Mouse (Mus musculus) right cerebral cortex, postnatal 25 days (tissue): ENCODE data around the gene Ccdc159.

ENCODE experiments used
- DNase-seq: peaks from one replicate; pipeline ENCODE4 v3.0.0; 2022

The Ccdc159 gene

GRCm38 (mm10) chr9:21935466-21936131, 8.3 kb downstream of the Ccdc159 start:
- no peak for DNase-seq

GRCm38 (mm10) chr9:21936692-21937570, 9.7 kb downstream of the Ccdc159 start, which contains the start of gene Plppr2:
Gene Plppr2, plus strand, starts transcription at chr9:21937033.
- peak; percentile 97 for DNase-seq

GRCm38 (mm10) chr9:21937711-21938175, 10.5 kb downstream of the Ccdc159 start:
- no peak for DNase-seq

GRCm38 (mm10) chr9:21938234-21938855, 11.1 kb downstream of the Ccdc159 start:
- no peak for DNase-seq

GRCm38 (mm10) chr9:21943046-21943445, 15.8 kb downstream of the Ccdc159 start:
- no peak for DNase-seq

GRCm38 (mm10) chr9:21943638-21944037, 16.4 kb downstream of the Ccdc159 start:
- DNase-seq = no peak

DNA sequence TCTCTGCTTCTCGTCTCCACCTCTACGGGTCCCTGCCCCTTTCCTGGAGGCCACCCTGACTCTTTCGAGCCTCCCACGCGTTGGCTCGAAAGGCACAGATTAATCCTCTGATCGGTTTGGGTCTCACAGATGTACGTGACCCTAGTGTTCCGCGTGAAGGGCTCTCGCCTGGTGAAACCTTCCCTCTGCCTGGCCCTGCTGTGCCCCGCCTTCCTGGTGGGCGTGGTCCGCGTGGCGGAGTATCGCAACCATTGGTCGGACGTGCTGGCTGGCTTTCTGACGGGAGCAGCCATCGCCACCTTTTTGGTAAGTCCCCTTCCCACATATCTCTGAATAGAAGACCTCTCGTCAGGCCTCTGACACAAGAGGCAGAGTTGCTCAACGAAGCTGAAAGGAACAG, 17.0 kb downstream of the Ccdc159 start:
- DNase-seq = no peak

- no peak for DNase-seq
Observed at GRCm38 (mm10) chr9:21947540-21948130, 20.4 kb downstream of the Ccdc159 start.

- DNase-seq = no peak
Observed at GRCm38 (mm10) chr9:21948146-21948545, 20.9 kb downstream of the Ccdc159 start.

GRCm38 (mm10) chr9:21948790-21949189, 21.5 kb downstream of the Ccdc159 start:
- no peak for DNase-seq

DNA sequence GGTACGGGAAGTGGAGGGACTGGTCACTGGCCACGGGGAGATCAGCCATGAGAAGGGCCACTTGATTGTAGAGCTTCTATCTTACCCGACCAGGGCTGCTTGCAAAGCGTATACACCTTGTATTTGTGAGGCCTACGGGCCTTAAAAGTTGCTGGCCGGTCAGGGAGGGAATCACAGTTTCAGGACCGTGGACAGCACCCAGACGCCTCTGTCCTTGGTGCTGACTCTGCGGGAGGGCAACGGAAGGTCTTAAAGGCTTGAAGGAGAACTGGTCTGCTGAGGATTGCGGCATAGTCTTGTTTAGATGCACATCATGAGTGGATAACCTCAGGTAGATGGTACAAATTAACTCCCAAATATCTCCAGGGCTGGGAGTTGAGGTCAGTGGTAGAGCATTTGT, 23.1 kb downstream of the Ccdc159 start:
- DNase-seq = no peak

GRCm38 (mm10) chr9:21951977-21952376, 24.7 kb downstream of the Ccdc159 start:
- no peak for DNase-seq

DNA sequence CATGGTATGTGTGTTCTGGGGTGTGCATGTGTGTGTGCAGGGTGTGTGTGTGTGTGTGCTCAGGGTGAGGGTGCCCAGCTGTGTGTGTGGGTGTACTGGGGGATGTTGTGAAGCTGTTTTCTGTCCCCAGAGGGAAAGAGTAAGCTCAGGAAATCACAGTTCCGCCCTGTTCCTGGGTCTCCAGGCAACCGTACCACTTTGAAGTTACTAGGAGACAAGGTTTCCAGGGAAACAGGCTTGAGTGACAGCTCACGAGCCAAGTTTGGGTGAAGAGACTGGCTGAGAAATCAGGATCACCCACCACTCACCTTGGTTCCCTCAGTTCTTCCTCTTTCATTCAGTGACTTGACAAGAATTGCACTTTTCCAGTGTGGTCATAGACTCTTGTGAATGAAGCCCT, 26.3 kb downstream of the Ccdc159 start:
- DNase-seq = no peak

GRCm38 (mm10) chr9:21954635-21955034, 27.4 kb downstream of the Ccdc159 start:
- no peak for DNase-seq

- no peak for DNase-seq
Observed at GRCm38 (mm10) chr9:21955225-21955569, 27.9 kb downstream of the Ccdc159 start.

DNA sequence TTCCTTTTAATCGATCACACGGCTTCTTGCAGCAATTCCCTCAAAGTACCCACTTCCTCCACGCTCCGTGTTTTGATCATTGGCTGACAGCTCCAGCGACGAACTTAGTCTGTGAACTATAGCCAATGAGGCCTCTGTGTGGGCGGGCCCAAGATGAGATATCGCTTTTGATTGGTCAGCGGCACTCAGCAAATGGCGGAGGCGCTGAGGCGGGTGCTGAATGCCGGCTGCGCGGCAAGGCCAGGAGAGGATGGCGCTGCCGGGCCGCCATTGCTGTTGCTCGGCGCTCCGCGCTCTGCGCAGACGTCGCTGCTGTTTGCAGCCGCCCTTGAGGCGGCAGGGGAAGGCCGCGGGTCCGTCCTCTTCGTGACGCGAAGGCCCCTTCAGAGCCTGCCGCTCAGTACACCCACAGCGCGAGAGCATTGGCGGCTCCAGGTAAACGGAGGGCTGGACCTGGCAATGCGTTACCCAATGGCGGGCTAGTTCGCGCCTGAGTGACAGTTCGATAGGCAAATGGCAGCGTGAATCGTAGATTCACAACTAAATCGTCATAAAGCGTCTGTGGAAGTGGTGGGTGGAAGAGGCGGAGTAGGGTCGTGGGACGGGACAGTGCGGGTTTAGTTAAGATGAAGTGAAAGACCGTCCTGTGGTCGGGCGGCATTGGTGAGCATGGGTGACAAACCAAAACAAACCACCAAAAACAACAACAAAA, 28.5 kb downstream of the Ccdc159 start, which contains the start of gene Swsap1:
Swsap1 (plus strand) TSS at position 186 of the 712 bp plus-strand sequence.
- DNase-seq = peak; percentile 100

GRCm38 (mm10) chr9:21958372-21958771, 31.1 kb downstream of the Ccdc159 start:
- DNase-seq = no peak

GRCm38 (mm10) chr9:21959244-21959643, 32.0 kb downstream of the Ccdc159 start:
- DNase-seq = no peak

DNA sequence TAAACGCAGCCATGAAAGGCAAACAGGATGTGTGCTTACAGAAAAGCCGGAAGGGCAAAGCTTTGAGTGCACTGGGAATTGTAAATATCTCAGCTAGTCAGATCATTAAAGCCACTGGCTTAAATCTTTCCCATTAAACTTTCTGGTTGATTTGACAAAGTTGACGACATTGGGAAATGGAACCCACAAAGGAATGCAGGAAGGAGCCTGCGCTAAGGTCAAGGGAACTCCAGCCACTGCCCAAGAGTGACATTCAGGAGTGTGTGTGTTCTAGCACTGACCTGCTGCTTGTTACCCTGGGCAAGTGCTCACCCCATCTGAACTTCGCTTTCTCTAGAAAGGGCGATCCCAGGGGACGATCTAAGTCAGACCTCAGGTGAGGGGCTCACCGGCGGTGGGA, 32.9 kb downstream of the Ccdc159 start:
- DNase-seq = no peak

GRCm38 (mm10) chr9:21960558-21961208, 33.4 kb downstream of the Ccdc159 start:
- no peak for DNase-seq

DNA sequence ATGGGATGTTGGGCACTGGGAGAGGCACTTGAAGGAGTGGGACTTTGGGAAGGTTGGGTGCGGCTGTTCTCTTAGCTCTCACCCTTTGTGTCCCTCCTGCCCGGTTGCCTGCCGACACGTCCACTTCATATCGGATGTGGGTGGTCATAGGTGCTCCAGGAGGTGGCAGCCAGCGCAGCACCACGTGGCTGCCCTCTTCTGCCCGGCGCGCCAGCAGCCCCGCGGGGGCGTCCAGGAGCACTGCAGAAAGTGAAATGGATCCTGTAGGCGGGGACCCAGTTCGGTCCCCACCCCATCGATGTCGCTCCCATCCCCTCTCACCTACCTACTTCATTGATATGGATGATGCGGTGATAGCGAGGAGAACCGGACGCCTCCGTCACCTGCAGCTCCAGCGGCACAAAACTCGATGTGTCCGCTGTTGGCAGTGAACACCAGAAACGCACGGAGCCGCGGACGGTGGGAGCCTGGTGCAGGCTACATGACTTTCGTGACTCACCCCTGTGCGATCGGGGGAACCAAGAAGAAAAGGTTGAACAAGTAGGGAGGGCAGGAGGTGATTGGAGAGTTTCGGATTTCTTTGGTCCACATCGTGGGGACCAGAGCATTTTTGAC, 34.2 kb downstream of the Ccdc159 start:
- no peak for DNase-seq
